Mouse (Mus musculus) lung, adult 2 months (tissue): ENCODE measurements around the gene Paox.

Experiments used
- CTCF ChIP-seq: fragments of 200-500 bp; IDR thresholded peaks from 2 replicates; pipeline ENCODE4 v1.5.1; 2011; ENCODE audit warnings: mild to moderate bottlenecking, low read length, control low read depth; ENCODE audit not compliant: insufficient read depth
- POLR2A ChIP-seq: fragments of 200-500 bp; IDR thresholded peaks from 2 replicates; pipeline ENCODE4 v1.6.1; 2011; ENCODE audit warnings: low read depth, mild to moderate bottlenecking, control low read depth, low read length, borderline replicate concordance; ENCODE audit errors: extremely low read depth

DNA sequence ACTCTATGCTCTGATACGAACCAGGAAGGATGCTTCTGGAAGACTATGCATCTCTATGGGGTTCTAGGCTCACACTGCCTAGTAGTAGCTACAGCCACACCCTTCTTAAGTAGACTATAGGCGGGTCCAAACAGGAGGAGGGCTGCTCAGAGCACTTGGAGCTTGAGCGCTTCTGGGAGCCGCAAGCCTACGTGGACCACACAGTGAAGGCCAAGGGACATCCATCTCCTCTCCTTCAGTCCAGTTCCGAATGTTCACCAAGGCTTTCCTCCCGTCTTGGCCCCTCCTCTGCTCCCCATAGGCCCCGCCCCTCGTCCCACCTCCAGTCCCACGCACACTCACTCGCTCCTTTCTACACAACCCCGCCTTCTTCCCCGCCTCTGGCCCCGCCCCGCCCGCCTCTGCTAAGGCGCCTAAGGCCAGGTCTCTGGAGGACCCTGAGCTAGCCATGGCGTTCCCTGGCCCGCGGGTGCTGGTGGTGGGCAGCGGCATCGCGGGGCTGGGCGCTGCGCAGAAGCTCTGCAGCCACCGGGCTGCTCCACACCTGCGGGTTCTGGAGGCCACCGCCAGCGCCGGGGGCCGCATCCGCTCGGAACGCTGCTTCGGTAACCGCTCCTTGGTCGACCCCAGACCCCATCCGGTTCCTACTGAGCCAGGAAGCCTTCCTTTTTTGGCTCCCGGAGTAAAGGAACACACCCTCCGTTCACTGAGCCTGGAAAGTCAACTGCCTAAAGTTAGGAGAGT is 9.9 kb downstream of the Paox start:
- TF ChIP-seq CTCF = no peak
- TF ChIP-seq POLR2A = peak; percentile 36; the same call in 1 of the 2 replicates
